In the genomic region with DNA sequence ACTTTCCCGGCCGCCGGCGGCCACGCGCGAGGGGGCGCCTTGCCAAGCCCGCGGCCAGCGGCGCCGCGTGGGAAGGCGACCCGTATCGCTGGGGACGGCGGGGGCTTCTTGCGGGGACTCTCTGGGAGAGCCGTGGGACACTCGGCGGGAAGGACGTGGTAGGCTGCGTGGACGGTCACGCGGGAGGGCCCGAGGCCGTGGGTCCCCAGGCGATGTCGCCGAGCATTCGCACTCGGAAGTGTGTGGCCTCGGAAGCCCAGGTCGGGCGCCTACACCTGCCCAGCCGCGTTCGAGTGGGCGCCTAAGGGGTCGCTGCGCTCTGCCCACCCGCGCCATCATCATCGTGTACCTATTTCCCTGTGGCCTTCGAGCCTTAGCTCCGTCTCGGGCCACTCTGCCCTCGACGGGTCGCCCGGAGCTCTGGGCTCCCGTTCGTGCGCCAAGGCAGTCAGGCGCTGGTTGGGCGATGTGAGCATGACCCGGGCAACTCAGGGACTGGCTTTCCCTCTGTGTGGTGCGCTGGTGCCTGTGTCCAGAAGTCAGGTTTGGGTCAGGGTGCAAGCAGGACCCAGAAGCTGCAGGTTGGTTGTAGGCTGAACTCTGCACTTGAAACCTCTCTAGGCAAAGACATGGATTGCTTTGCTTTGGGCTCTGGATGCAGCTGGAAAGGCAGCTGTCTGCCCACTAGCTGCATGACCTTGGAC, we compare ENCODE assay signal across 8 mouse cellular contexts. TPM values are rescaled to one million over a fixed set of nuclear protein-coding genes. Genes with fewer than 3 reads are reported as not detected.
DNase-seq lines count a peak whose midpoint lies in the region; ATAC-seq and TF ChIP-seq lines count a peak whose summit lies in the region.

No protein-coding gene starts in this region.

- no peak for TF ChIP-seq POLR2A in olfactory bulb, adult 2 months (IDR thresholded peaks at IDR 0.05; ENCODE audit: insufficient read depth, low read depth, low read length)

- peak; percentile 25 for DNase-seq in lung, embryonic 14.5 days
- no peak for DNase-seq in lung, postnatal 36 days
- DNase-seq in limb, embryonic 11.5 days (ENCODE audit: low spot score), result peak; percentile 35
- DNase-seq in cerebellum, postnatal 4 days (ENCODE audit: low spot score in 2 of 2), result no peak
- no peak for DNase-seq in left cerebral cortex, postnatal 25 days (ENCODE audit: low spot score in 2 of 2)
- no peak for DNase-seq in spleen, postnatal 10 days (ENCODE audit: low spot score in 2 of 2)

- H3K4me2 ChIP-seq in lung, embryonic 14.5 days, result peak overlapping the region; percentile 95
- peak overlapping the region; percentile 97 for H3K4me2 ChIP-seq in forebrain, embryonic 15.5 days (replicated peaks)
- peak overlapping the region; percentile 94 for H3K4me2 ChIP-seq in limb, embryonic 11.5 days (ENCODE audit: low read depth, severe bottlenecking)

- no peak for TF ChIP-seq CTCF in lung, embryonic 14.5 days (IDR thresholded peaks at IDR 0.05; ENCODE audit: low read depth)
- TF ChIP-seq CTCF in olfactory bulb, adult 2 months (IDR thresholded peaks at IDR 0.05; ENCODE audit: insufficient read depth, low read depth, low read length), result no peak

- ATAC-seq in lung, embryonic 14.5 days (ENCODE audit: insufficient read depth), result peak; percentile 39
- peak; percentile 23; the same call in 1 of the 2 replicates for ATAC-seq in forebrain, embryonic 15.5 days (replicated peaks)
- ATAC-seq in limb, embryonic 11.5 days (ENCODE audit: insufficient number of reproducible peaks, low FRiP score, low TSS enrichment, low read depth), result peak; percentile 41; the same call in 1 of the 2 replicates

- H3K4me1 ChIP-seq in lung, embryonic 14.5 days (ENCODE audit: insufficient read depth), result no peaks in the 10 kb centered on the region
- peaks cover 9% of the 10 kb centered on the region for H3K4me1 ChIP-seq in forebrain, embryonic 15.5 days
- H3K4me1 ChIP-seq in limb, embryonic 11.5 days (ENCODE audit: control insufficient read depth, insufficient read depth, low read length), result peaks cover 6% of the 10 kb centered on the region
- H3K4me1 ChIP-seq in olfactory bulb, adult 2 months (ENCODE audit: control insufficient read depth, insufficient read depth, low read length), result peaks cover 20% of the 10 kb centered on the region

- H3K9ac ChIP-seq in lung, embryonic 14.5 days, result peak overlapping the region; percentile 62
- H3K9ac ChIP-seq in forebrain, embryonic 15.5 days (replicated peaks), result peak overlapping the region; percentile 58
- H3K9ac ChIP-seq in limb, embryonic 11.5 days (ENCODE audit: low read length), result peak overlapping the region; percentile 64

- peaks cover 57% of the 10 kb centered on the region for H3K27me3 ChIP-seq in lung, embryonic 14.5 days (ENCODE audit: insufficient read depth, low read length)
- peaks cover 31% of the 10 kb centered on the region for H3K27me3 ChIP-seq in forebrain, embryonic 15.5 days
- peaks cover 24% of the 10 kb centered on the region for H3K27me3 ChIP-seq in limb, embryonic 11.5 days (ENCODE audit: control insufficient read depth, insufficient read depth, low read length)

- intact Hi-C loops in left cerebral cortex, postnatal 25 days (cut with DNase I), result no loop called here

- no peak overlapping the region for H3K27ac ChIP-seq in lung, embryonic 14.5 days (ENCODE audit: low read depth)
- no peak overlapping the region for H3K27ac ChIP-seq in forebrain, embryonic 15.5 days (replicated peaks)
- H3K27ac ChIP-seq in limb, embryonic 11.5 days (replicated peaks; ENCODE audit: low read depth, low read length), result no peak overlapping the region
- no peak overlapping the region for H3K27ac ChIP-seq in olfactory bulb, adult 2 months (ENCODE audit: insufficient read depth, low read depth, low read length)

- no peaks in the 10 kb centered on the region for H3K36me3 ChIP-seq in lung, embryonic 14.5 days (ENCODE audit: insufficient read depth)
- H3K36me3 ChIP-seq in forebrain, embryonic 15.5 days, result no peaks in the 10 kb centered on the region
- H3K36me3 ChIP-seq in limb, embryonic 11.5 days (ENCODE audit: control insufficient read depth, insufficient read depth, low read length), result no peaks in the 10 kb centered on the region

- 2% methylated on average over 61 of the region's 61 CpGs for WGBS in lung, embryonic 14.5 days
- WGBS in forebrain, embryonic 15.5 days, result 3% methylated on average over 61 of the region's 61 CpGs
- 3% methylated on average over 60 of the region's 61 CpGs for WGBS in limb, embryonic 11.5 days
- 5% methylated on average over 61 of the region's 61 CpGs for WGBS in olfactory bulb, adult 2 months

- H3K4me3 ChIP-seq in lung, embryonic 14.5 days (ENCODE audit: low read depth, low read length), result peak overlapping the region; percentile 59
- H3K4me3 ChIP-seq in forebrain, embryonic 15.5 days, result peak overlapping the region; percentile 50
- peak overlapping the region; percentile 48 for H3K4me3 ChIP-seq in limb, embryonic 11.5 days (ENCODE audit: low read depth, low read length)
- peak overlapping the region; percentile 58 for H3K4me3 ChIP-seq in olfactory bulb, adult 2 months (ENCODE audit: insufficient read depth, low read depth, low read length)

- no peaks in the 10 kb centered on the region for H3K9me3 ChIP-seq in lung, embryonic 14.5 days (ENCODE audit: low read depth, low read length)
- H3K9me3 ChIP-seq in forebrain, embryonic 15.5 days, result no peaks in the 10 kb centered on the region
- H3K9me3 ChIP-seq in limb, embryonic 11.5 days (ENCODE audit: control insufficient read depth, low read length), result no peaks in the 10 kb centered on the region

RNA-seq across cellular contexts. Expression of a gene that starts 1.1 kb away (rescaled TPM):
- 8.9 and 9.2 TPM in 2 replicates for polyA plus RNA-seq in lung, embryonic 14.5 days (2014; fragmentation: Nextera tagmentation; extraction: Ambion mirVana)
- polyA plus RNA-seq in forebrain, embryonic 15.5 days (2015; fragmentation: Nextera tagmentation; extraction: Ambion mirVana), result 0.71 and 1.0 TPM in 2 replicates
- 5.3 and 6.4 TPM in 2 replicates for polyA plus RNA-seq in limb, embryonic 11.5 days (2014; fragmentation: Nextera tagmentation; extraction: Ambion mirVana)
- polyA plus RNA-seq in olfactory bulb, adult 2 months (2012; ENCODE audit: insufficient read depth, insufficient read length, low replicate concordance, missing spikeins), result not detected in 2 replicates
- 1 to 10 TPM; 8.5 to 8.7 TPM for total RNA-seq in left cerebral cortex, postnatal 25 days (2021)

Comparison
In these comparisons a context has a peak if more than half of its experiments do, and no peak if none do; other contexts are left out.
1. DNase-seq: peak in lung, embryonic 14.5 days (single experiment) and limb, embryonic 11.5 days (single experiment); none in lung, postnatal 36 days (single experiment), cerebellum, postnatal 4 days (0 of 2), left cerebral cortex, postnatal 25 days (0 of 2) and spleen, postnatal 10 days (0 of 2).
2. Peak in every context shown above with its lines, with median percentiles within 50 percentile points of each other: ATAC-seq, H3K4me2 ChIP-seq, H3K4me3 ChIP-seq and H3K9ac ChIP-seq.